Mouse (Mus musculus): ENCODE measurements at regions not wholly inside any gene's neighbourhood (a gene's known extent, or its start where the extent isn't known, plus 50 kb on each side); places are given as distances from the start of the nearest gene placed in this dataset.

GRCm38 (mm10) chr7:72948666-72949065, 426.6 kb upstream of the Rgma start:
- no peak for DNase-seq (ENCODE audit: low spot score)
- H3K27ac ChIP-seq, result no peak overlapping the region
- H3K4me3 ChIP-seq, result no peak overlapping the region
- H3K4me1 ChIP-seq, result no peaks in the 10 kb centered on the region
- WGBS, result 48% methylated on average over 3 of the region's 3 CpGs
- no peaks in the 10 kb centered on the region for H3K9me3 ChIP-seq
- no peaks in the 10 kb centered on the region for H3K36me3 ChIP-seq
- H3K27me3 ChIP-seq (ENCODE audit: insufficient read depth, poor library complexity, severe bottlenecking), result no peaks in the 10 kb centered on the region

DNA sequence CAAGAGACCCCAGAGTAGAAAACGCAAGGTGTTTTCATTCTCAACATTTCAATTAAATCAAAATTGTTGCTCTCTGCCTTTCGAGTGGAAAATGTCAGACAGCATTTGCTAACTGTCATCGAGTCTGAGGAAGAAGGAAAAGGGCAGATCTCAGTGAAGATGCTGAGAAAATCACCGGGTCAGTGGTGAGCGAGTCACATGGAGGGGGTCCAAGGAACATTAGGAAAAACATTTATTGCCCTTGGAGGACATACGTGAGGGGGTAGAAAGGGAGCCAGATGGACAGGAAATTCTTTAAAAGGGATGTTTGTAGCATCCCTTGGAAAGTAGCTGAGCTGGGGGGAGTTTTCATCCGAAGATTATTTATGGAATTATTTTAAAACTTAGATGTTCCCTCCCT, 425.4 kb upstream of the Rgma start:
- WGBS, result 67% methylated on average over 7 of the region's 7 CpGs
- Histone ChIP-seq H3K4me1 (no peaks in the 10 kb centered on the region), H3K9me3 (no peaks in the 10 kb centered on the region), H3K27me3 (ENCODE audit: insufficient read depth, poor library complexity, severe bottlenecking) (no peaks in the 10 kb centered on the region), H3K4me3 (no peak overlapping the region), H3K36me3 (no peaks in the 10 kb centered on the region), H3K27ac (no peak overlapping the region)
- DNase-seq (ENCODE audit: low spot score), result no peak

- H3K4me1 ChIP-seq, result no peaks in the 10 kb centered on the region
- H3K27me3 ChIP-seq (ENCODE audit: insufficient read depth, poor library complexity, severe bottlenecking), result no peaks in the 10 kb centered on the region
- H3K27ac ChIP-seq, result no peak overlapping the region
- no peaks in the 10 kb centered on the region for H3K9me3 ChIP-seq
- WGBS, result 74% methylated on average over 4 of the region's 4 CpGs
- H3K36me3 ChIP-seq, result no peaks in the 10 kb centered on the region
- DNase-seq (ENCODE audit: low spot score), result no peak
- H3K4me3 ChIP-seq, result no peak overlapping the region
Observed at GRCm38 (mm10) chr7:72957674-72958073, 417.6 kb upstream of the Rgma start.

DNA sequence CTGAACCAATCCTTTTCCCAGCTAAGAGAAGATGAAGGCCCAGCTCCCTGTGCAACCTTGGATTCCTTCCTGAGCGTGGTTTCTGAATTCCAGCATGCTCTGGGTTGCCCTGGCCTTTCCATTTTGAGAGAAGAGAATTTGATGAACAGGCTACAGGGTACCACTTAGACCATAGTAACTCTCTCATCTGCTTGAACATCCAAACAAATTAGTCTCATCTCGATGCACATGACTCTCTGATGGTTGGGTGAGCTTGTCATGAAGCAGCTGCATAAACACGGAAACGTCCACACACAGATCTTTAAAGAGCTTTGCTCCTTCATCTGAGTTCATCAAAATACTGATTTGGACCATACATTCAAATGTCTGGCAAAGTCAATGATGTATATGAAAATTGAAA, 414.0 kb upstream of the Rgma start:
- 78% methylated on average over 4 of the region's 4 CpGs for WGBS
- no peak for DNase-seq (ENCODE audit: low spot score)

DNA sequence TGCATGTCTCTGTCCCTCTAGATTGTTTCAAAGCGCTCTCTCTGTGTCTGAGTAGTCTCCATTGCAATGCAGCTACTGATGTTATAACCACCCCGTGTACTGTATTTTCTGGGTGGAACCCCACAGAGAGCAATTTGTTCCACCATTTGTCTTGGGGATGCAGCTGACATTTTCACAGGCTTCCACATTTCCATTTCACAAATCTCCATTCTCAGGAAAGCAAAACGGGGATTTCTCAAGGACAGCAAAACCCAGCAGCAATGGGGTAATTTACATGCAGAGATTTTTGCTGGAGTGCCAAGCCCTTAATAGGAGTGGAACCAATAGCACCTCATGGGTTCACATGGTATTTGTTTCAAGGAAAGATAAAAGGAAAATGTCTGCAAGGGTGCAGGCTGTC, 412.5 kb upstream of the Rgma start:
- WGBS, result 37% methylated on average over 3 of the region's 3 CpGs
- no peak overlapping the region for H3K4me3 ChIP-seq
- no peaks in the 10 kb centered on the region for H3K36me3 ChIP-seq
- no peaks in the 10 kb centered on the region for H3K9me3 ChIP-seq
- no peaks in the 10 kb centered on the region for H3K27me3 ChIP-seq (ENCODE audit: insufficient read depth, poor library complexity, severe bottlenecking)
- H3K4me1 ChIP-seq, result no peaks in the 10 kb centered on the region
- no peak for DNase-seq (ENCODE audit: low spot score)
- H3K27ac ChIP-seq, result no peak overlapping the region

More for the DNA sequence above, 414.0 kb upstream of the Rgma start:
- Histone ChIP-seq H3K9me3 (no peaks in the 10 kb centered on the region), H3K4me3 (no peak overlapping the region), H3K4me1 (no peaks in the 10 kb centered on the region), H3K27me3 (ENCODE audit: insufficient read depth, poor library complexity, severe bottlenecking) (no peaks in the 10 kb centered on the region), H3K27ac (no peak overlapping the region), H3K36me3 (no peaks in the 10 kb centered on the region)

GRCm38 (mm10) chr7:72963908-72964307, 411.4 kb upstream of the Rgma start:
- Histone ChIP-seq H3K27ac (no peak overlapping the region), H3K27me3 (ENCODE audit: insufficient read depth, poor library complexity, severe bottlenecking) (no peaks in the 10 kb centered on the region), H3K4me3 (no peak overlapping the region), H3K9me3 (no peaks in the 10 kb centered on the region), H3K36me3 (no peaks in the 10 kb centered on the region), H3K4me1 (no peaks in the 10 kb centered on the region)
- DNase-seq (ENCODE audit: low spot score), result no peak
- WGBS, result 68% methylated on average over 3 of the region's 3 CpGs

DNA sequence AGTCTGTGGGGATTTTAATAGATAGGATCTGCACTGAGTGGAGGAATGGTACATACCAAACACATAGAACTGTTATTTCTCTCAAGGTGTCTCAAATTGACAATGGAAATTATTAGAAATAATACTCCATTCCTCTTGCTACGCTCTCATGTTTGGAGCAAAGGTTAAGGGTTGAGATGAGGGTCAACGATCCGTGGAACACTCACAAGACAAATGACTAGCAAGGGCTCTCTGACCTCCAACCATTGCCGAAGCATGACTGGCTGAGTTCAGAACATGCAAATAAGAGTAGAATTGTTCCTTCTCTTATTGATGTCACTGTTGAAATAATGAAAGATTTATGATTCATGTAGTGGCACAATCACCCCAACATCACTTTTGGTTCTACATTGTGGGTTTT, 407.1 kb upstream of the Rgma start:
- peaks cover 5% of the 10 kb centered on the region; the same call in 1 of the 2 replicates for H3K4me1 ChIP-seq
- WGBS, result 77% methylated on average over 4 of the region's 4 CpGs
- H3K9me3 ChIP-seq, result no peaks in the 10 kb centered on the region
- H3K27me3 ChIP-seq (ENCODE audit: insufficient read depth, poor library complexity, severe bottlenecking), result no peaks in the 10 kb centered on the region
- no peak overlapping the region for H3K27ac ChIP-seq
- no peak overlapping the region for H3K4me3 ChIP-seq
- no peaks in the 10 kb centered on the region for H3K36me3 ChIP-seq
- DNase-seq (ENCODE audit: low spot score), result no peak

GRCm38 (mm10) chr7:72971506-72972267, 403.6 kb upstream of the Rgma start:
- no peaks in the 10 kb centered on the region for H3K36me3 ChIP-seq
- H3K27me3 ChIP-seq (ENCODE audit: insufficient read depth, poor library complexity, severe bottlenecking), result no peaks in the 10 kb centered on the region
- H3K9me3 ChIP-seq, result no peaks in the 10 kb centered on the region
- no peak overlapping the region for H3K27ac ChIP-seq
- WGBS, result 71% methylated on average over 5 of the region's 5 CpGs
- no peak for DNase-seq (ENCODE audit: low spot score)
- H3K4me3 ChIP-seq, result no peak overlapping the region
- peaks cover 5% of the 10 kb centered on the region; the same call in 1 of the 2 replicates for H3K4me1 ChIP-seq

DNA sequence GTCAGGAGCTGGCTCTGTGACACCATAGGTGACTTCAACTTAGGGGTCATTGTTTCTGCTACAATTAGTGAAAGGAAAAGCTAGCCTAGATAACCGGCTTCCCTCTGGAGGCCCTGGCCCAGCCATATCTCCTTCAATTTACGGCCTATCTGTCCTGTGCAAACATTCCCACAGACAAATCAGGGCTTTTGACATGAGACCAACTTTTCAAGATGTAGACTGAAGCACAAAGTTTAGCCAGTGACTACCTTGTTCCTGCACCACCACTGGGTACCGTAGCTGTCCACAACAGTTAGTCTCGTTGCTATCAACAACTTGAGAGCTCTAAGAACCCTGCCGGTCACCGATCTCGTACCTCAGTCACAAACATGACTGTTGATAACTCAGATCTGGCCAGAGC, 402.9 kb upstream of the Rgma start:
- H3K27me3 ChIP-seq (ENCODE audit: insufficient read depth, poor library complexity, severe bottlenecking), result no peaks in the 10 kb centered on the region
- WGBS, result 23% methylated on average over 7 of the region's 7 CpGs
- no peak overlapping the region for H3K4me3 ChIP-seq
- H3K36me3 ChIP-seq, result no peaks in the 10 kb centered on the region
- peaks cover 5% of the 10 kb centered on the region; the same call in 1 of the 2 replicates for H3K4me1 ChIP-seq
- no peak for DNase-seq (ENCODE audit: low spot score)
- no peak overlapping the region for H3K27ac ChIP-seq
- H3K9me3 ChIP-seq, result no peaks in the 10 kb centered on the region

DNA sequence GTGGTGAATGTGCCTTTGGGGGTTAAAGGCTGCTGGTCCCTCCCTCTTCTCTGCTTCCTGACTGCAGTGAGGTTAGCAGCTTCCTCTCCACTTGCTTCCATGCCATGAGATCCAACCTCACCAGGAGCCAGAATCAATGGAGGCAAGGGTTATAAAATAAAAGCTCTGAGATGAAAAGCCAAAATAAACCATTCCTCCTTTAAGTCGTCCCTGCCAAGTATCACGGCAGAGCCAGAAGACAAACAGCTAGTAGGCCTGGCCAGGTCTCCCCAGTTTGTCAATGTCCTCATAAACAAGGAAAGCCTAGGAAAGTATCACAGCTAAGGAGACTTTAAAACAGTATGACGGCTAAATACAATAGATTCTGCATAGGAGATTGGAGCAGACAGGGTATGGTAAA, 401.5 kb upstream of the Rgma start:
- 86% methylated on average over 3 of the region's 3 CpGs for WGBS
- Histone ChIP-seq H3K27ac (no peak overlapping the region), H3K27me3 (ENCODE audit: insufficient read depth, poor library complexity, severe bottlenecking) (no peaks in the 10 kb centered on the region), H3K9me3 (no peaks in the 10 kb centered on the region), H3K4me1 (peaks cover 5% of the 10 kb centered on the region; the same call in 1 of the 2 replicates), H3K36me3 (no peaks in the 10 kb centered on the region), H3K4me3 (no peak overlapping the region)
- DNase-seq (ENCODE audit: low spot score), result no peak

GRCm38 (mm10) chr7:72974384-72974783, 400.9 kb upstream of the Rgma start:
- H3K27ac ChIP-seq, result no peak overlapping the region
- H3K27me3 ChIP-seq (ENCODE audit: insufficient read depth, poor library complexity, severe bottlenecking), result no peaks in the 10 kb centered on the region
- H3K36me3 ChIP-seq, result no peaks in the 10 kb centered on the region
- no peak overlapping the region for H3K4me3 ChIP-seq
- H3K9me3 ChIP-seq, result no peaks in the 10 kb centered on the region
- WGBS, result 89% methylated on average over 3 of the region's 3 CpGs
- no peak for DNase-seq (ENCODE audit: low spot score)
- peaks cover 5% of the 10 kb centered on the region; the same call in 1 of the 2 replicates for H3K4me1 ChIP-seq

GRCm38 (mm10) chr7:72990559-72991429, 384.5 kb upstream of the Rgma start:
- no peaks in the 10 kb centered on the region for H3K36me3 ChIP-seq
- no peak for DNase-seq (ENCODE audit: low spot score)
- WGBS, result 64% methylated on average over 8 of the region's 8 CpGs
- no peak overlapping the region for H3K27ac ChIP-seq
- H3K4me1 ChIP-seq, result no peaks in the 10 kb centered on the region
- H3K4me3 ChIP-seq, result no peak overlapping the region
- no peaks in the 10 kb centered on the region for H3K27me3 ChIP-seq (ENCODE audit: insufficient read depth, poor library complexity, severe bottlenecking)
- H3K9me3 ChIP-seq, result no peaks in the 10 kb centered on the region

DNA sequence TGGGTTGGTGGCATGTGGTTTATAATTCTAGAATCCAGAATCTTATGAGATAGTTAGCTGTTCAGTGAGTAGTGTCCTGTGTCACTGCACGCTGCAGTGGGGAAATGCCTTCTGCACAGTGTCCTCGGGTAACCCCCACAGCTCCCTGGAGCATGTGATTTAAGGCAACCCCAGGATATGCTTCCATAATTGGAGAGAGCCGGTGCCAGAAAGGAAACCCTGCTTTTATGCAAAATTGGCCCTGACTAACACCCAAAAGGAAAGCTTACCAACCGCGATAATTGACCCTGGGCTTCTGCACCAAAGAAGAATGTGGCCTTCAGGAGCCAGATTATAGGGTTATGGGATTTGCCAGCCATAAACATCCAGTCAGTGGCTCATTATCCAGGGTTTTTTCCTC, 376.9 kb upstream of the Rgma start:
- Histone ChIP-seq H3K4me1 (no peaks in the 10 kb centered on the region), H3K27ac (no peak overlapping the region), H3K4me3 (no peak overlapping the region), H3K9me3 (no peaks in the 10 kb centered on the region), H3K27me3 (ENCODE audit: insufficient read depth, poor library complexity, severe bottlenecking) (no peaks in the 10 kb centered on the region), H3K36me3 (no peaks in the 10 kb centered on the region)
- DNase-seq (ENCODE audit: low spot score), result no peak
- WGBS, result 74% methylated on average over 5 of the region's 5 CpGs
